Mouse (Mus musculus): ENCODE results near the gene Stk11ip. TPM values are rescaled to one million over a fixed set of nuclear protein-coding genes. Genes with fewer than 3 reads are reported as not detected.

Gene Stk11ip
- total RNA-seq (2021), result 10 to 100 TPM; 34.3 to 35.8 TPM
- long read RNA-seq, experiment 1, full-length matches to known transcripts, result 31 of 55 reads
- long read RNA-seq, experiment 1, partial matches to known transcripts, result 13 of 55 reads
- long read RNA-seq, experiment 1, other reads (novel, unspliced or antisense), result 11 of 55 reads
- long read RNA-seq, experiment 2, full-length matches to known transcripts, result 11 of 21 reads
- long read RNA-seq, experiment 2, partial matches to known transcripts, result 5 of 21 reads
- long read RNA-seq, experiment 2, other reads (novel, unspliced or antisense), result 5 of 21 reads

DNA sequence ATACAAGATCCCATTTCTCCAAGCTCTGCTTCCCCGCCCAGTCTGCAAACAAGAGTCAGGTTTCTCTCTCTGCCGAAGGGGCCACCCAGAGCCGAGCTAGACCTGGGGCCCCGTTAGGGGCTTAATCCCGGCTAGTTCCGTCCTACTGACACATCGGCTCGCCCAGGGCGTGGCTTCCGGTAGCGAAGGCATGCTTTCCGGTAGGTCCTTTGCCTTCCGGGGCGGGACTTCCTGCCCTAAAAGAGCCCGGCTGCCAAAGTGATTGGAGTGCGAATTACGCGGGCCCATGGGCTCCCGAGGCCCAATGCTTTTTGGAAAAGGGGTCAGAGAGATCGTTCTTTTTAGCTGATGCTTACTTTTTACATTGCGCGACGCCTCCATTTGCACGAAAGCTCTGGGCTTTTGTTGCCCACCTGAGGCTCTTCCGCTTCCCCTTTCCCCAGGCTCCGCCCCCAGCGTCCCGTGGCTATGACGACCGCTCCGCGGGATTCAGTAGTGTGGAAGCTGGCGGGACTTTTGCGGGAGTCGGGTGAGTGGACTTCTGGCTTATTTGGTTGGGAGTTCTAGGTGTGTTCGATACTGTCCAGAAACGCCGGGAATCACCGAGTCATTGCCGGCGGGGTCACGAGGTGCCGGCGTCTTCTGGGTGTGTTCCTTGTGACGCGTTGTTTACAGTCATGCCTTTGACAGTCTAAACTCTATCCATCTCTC, at the start of gene Stk11ip:
Gene Stk11ip (plus strand): TSS at position 209 of the 711 bp plus-strand sequence.
- Histone ChIP-seq H3K27ac (peak within 1 kb of the TSS; percentile 81), H3K4me3 (peak within 1 kb of the TSS; percentile 63)
- intact Hi-C loops (cut with DNase I), result no loop called here
- DNase-seq (ENCODE audit: extremely low spot score in 1 of 2, low spot score in 2 of 2), result peak; percentile 86 to 89
- no peak for TF ChIP-seq CTCF (IDR thresholded peaks at IDR 0.05)

DNA sequence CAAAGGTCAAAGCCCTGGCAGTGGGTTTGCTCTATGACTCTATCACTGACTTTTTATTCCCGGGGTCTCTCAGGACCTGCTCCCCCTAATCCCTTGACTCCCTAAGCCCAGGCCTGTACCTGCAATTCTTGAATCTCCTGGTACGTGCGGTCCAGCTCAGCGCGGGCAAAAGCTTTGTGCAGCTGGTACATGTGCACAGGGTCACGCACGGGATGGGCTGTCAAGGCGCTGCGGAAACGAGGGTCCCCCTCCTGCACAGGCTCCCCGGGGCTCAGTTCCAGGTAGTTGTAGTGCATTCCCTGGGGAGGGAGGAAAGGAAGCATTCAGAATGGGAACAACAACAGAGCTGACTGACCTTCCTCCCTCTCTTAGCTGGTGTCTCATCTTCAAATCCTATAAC, 44.9 kb upstream of the Stk11ip start:
- DNase-seq (ENCODE audit: extremely low spot score in 1 of 2, low spot score in 2 of 2), result no peak
- no peak overlapping the region for H3K4me3 ChIP-seq
- intact Hi-C loops (cut with DNase I), result loop anchor here (5.0 kb wide), 1 partner anchor 89 kb away; no protein-coding TSS in a partner anchor
- no peak for TF ChIP-seq CTCF (IDR thresholded peaks at IDR 0.05)
- H3K27ac ChIP-seq, result no peak overlapping the region

GRCm38 (mm10) chr1:75477264-75477965, 43.9 kb upstream of the Stk11ip start:
- intact Hi-C loops (cut with DNase I), result loop anchor here (5.0 kb wide), 1 partner anchor 90 kb away; no protein-coding TSS in a partner anchor
- Histone ChIP-seq H3K27ac (no peak overlapping the region), H3K4me3 (peak overlapping the region; percentile 87)
- peak; percentile 81 to 84 for DNase-seq (ENCODE audit: extremely low spot score in 1 of 2, low spot score in 2 of 2)
- TF ChIP-seq CTCF (IDR thresholded peaks at IDR 0.05), result peak; percentile 81

DNA sequence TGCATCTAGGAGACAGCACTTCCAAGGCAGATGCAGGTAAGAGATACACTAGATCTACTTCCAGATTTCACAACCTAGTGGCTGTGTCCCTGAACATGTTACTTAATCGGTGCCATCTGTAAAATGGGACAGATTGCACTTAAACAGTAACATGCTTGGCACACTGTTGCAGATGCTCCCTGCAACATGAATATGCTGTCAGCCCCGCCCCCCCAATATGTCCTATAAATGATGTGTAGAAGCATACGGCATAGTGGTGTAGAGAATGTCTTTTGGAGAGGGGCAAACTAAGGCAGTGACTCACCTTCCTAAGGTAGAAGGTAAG, 43.4 kb upstream of the Stk11ip start:
- DNase-seq (ENCODE audit: extremely low spot score in 1 of 2, low spot score in 2 of 2), result no peak
- intact Hi-C loops (cut with DNase I), result loop anchor here (2.0 to 5.0 kb wide), 4 partner anchors 81 to 119 kb away; no protein-coding TSS in a partner anchor
- H3K27ac ChIP-seq, result no peak overlapping the region; the same call in 1 of the 2 replicates
- H3K4me3 ChIP-seq, result peak overlapping the region; percentile 87
- no peak for TF ChIP-seq CTCF (IDR thresholded peaks at IDR 0.05)

DNA sequence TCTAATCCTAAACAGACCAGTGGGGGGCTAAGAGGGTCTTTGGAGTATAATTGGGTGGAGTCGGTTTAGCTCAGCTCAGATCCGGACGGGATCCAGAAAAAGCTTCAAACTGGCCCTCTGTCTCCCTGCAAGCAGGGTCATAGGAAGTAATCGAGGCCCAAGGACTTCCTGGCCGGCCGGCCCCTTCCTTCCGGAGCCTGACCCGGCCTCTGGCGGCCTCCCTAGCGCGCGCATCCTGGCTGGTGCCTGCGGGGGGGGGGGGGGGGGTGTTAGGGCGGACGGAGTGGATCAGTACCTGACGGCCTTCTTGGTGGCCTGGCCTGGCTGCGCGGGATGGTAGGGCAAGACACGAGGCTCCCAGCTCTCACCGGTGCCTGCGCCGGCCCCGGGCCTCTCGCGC, 42.8 kb upstream of the Stk11ip start:
- H3K4me3 ChIP-seq, result peak overlapping the region; percentile 87
- no peak for DNase-seq (ENCODE audit: extremely low spot score in 1 of 2, low spot score in 2 of 2)
- intact Hi-C loops (cut with DNase I), result loop anchor here (2.0 to 5.0 kb wide), 4 partner anchors 80 to 118 kb away; no protein-coding TSS in a partner anchor
- peak overlapping the region; percentile 98 for H3K27ac ChIP-seq
- TF ChIP-seq CTCF (IDR thresholded peaks at IDR 0.05), result no peak

DNA sequence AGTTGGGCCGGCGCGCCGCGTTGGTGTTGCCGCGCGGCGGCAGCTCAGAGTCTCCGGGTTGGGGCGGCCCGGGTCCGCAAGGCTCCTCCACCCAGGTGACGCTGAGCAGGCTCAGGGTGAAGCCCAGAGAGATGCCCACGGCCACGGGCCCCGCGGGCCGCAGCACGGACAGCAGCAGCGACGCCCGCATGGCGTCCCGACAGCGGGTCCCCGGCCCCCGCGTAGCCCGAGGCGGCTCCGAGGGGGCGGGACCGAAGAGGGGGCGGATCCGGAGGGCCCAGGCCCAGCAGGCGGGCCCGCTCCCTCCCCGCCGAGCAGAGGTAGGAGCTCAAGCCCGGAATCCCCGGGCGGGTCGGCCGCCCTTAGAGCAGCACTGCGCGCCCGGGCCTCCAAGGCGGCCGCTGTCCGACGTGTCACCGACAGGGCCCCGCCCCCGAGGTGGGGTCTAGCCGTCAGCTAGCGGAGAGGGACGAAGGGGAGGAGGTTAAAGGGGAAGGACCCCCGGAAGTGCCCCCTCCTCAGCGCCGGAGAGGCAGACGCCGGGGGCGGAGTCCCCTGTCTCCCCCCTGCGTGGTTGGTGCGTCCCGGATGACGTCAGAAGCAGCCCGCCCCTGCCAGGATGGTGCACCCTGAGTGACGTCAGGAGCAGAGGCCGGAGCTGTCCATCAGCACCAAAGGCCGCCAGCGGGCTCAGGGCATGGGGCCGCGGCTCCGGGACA, 42.3 kb upstream of the Stk11ip start, which contains the start of the genes Chpf and Tmem198:
Gene Chpf (minus strand): TSS at position 392 of the 719 bp plus-strand sequence.
Gene Tmem198 (plus strand): TSS at position 617 of the 719 bp plus-strand sequence.
- no peak for TF ChIP-seq CTCF (IDR thresholded peaks at IDR 0.05)
- DNase-seq (ENCODE audit: extremely low spot score in 1 of 2, low spot score in 2 of 2), result peak; percentile 95 to 98
- intact Hi-C loops (cut with DNase I), result loop anchor here (2.0 to 5.0 kb wide), 4 partner anchors 80 to 118 kb away; no protein-coding TSS in a partner anchor
- Histone ChIP-seq H3K27ac (peak within 1 kb of the TSS; percentile 98), H3K4me3 (peak within 1 kb of the TSS; percentile 87)

DNA sequence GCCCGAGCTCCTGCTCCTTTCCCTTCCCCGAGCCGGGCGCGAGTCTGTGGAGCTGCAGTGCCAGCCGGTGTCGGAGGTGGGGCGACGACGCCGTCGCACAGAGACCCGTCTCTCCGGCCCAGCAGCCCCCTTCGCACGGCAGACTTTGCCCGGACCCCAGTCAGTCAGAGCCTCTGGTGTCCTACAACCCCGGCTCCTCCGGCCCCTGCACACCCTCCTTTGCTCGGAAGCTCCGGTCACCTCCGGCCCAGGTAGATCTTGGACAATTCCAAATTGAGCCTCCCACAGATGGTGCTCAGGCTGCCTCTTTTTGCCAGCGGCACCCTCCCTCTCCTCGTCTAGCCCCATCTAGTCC, 41.7 kb upstream of the Stk11ip start:
- intact Hi-C loops (cut with DNase I), result loop anchor here (2.0 to 5.0 kb wide), 4 partner anchors 79 to 117 kb away; no protein-coding TSS in a partner anchor
- TF ChIP-seq CTCF (IDR thresholded peaks at IDR 0.05), result no peak
- no peak for DNase-seq (ENCODE audit: extremely low spot score in 1 of 2, low spot score in 2 of 2)
- peak overlapping the region; percentile 87 for H3K4me3 ChIP-seq
- H3K27ac ChIP-seq, result peak overlapping the region; percentile 98

GRCm38 (mm10) chr1:75480036-75480435, 41.3 kb upstream of the Stk11ip start:
- TF ChIP-seq CTCF (IDR thresholded peaks at IDR 0.05), result no peak
- peak overlapping the region; percentile 87 for H3K4me3 ChIP-seq
- no peak for DNase-seq (ENCODE audit: extremely low spot score in 1 of 2, low spot score in 2 of 2)
- intact Hi-C loops (cut with DNase I), result loop anchor here (1.0 kb wide), 1 partner anchor 25 kb away; no protein-coding TSS in a partner anchor
- H3K27ac ChIP-seq, result peak overlapping the region; percentile 98

DNA sequence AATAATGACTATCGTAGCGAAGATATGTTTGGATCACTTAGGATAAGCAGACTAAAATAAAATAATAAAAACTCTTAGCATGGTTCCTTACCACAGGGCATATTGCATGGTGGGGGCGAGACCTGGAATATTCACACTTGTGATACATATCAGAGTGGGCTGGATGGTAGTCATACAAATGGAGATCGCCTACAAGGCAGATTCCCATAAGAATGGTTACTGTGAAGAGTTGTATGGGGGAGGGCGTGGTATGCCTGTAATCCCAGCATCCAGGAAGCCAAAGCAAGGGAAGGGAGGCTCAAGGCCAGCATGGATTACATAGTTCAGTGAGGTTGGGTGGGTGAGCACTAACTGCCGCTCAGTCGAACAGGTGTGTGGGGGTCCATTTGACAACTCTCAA, 40.6 kb upstream of the Stk11ip start:
- TF ChIP-seq CTCF (IDR thresholded peaks at IDR 0.05), result no peak
- intact Hi-C loops (cut with DNase I), result loop anchor here (1.0 kb wide), 1 partner anchor 25 kb away; no protein-coding TSS in a partner anchor
- DNase-seq (ENCODE audit: extremely low spot score in 1 of 2, low spot score in 2 of 2), result no peak
- H3K4me3 ChIP-seq, result peak overlapping the region; percentile 87
- H3K27ac ChIP-seq, result no peak overlapping the region; the same call in 1 of the 2 replicates

DNA sequence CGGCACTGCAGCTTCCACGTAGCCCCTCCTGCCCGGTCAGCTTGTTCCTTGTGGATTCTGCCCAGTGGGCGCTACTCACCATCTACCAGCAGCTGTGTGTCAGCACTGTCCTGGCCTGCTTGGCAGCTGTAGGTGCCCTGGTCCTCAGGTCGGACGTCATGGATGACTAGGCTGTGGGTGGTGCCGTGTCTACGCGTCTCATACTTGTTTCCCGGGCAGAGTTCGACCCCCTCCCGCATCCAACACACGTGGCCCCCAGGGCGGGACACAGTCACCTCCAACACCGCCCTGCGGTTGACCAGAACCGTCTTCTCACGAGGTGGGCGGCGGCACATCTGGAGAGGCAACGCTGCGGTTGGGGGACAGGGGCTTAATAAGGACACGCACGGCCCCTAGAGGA, 34.8 kb upstream of the Stk11ip start:
- intact Hi-C loops (cut with DNase I), result no loop called here
- peak overlapping the region; percentile 36; the same call in 1 of the 2 replicates for H3K27ac ChIP-seq
- no peak for TF ChIP-seq CTCF (IDR thresholded peaks at IDR 0.05)
- H3K4me3 ChIP-seq, result peak overlapping the region; percentile 50
- DNase-seq (ENCODE audit: extremely low spot score in 1 of 2, low spot score in 2 of 2), result no peak

DNA sequence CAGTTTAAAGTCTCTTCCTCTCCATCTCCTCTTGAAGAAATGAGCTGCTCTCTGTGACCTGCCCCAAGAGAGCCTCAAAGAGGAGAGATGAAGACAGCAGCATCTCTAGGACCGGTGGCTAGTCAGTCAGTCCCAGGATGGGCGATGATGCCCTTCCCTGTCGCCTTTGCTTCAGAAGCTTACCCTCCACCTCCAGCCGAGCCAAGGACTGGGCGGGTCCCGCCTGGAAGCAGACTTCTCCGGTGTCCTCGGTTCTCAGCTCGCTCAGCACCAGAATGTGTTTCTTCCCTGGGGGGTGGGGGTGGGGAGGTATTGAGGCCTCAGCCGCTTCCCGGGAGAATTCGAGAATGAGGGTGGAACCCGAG, 34.3 kb upstream of the Stk11ip start:
- no peak for TF ChIP-seq CTCF (IDR thresholded peaks at IDR 0.05)
- Histone ChIP-seq H3K4me3 (peak overlapping the region; percentile 50), H3K27ac (peak overlapping the region; percentile 36; the same call in 1 of the 2 replicates)
- DNase-seq (ENCODE audit: extremely low spot score in 1 of 2, low spot score in 2 of 2), result no peak
- intact Hi-C loops (cut with DNase I), result no loop called here
